Mouse (Mus musculus) myocyte (in vitro differentiated cells): ENCODE measurements around the gene Dscaml1.

Experiments used
- MAX ChIP-seq: IDR thresholded peaks from one replicate; pipeline ENCODE4 v1.6.1; 2011; ENCODE audit warnings: low read depth, mild to moderate bottlenecking, control low read depth
- POLR2A ChIP-seq: IDR thresholded peaks from one replicate; pipeline ENCODE4 v1.6.1; 2011; ENCODE audit warnings: low read depth, mild to moderate bottlenecking, control low read depth, moderate library complexity; ENCODE audit not compliant: insufficient read length
- USF1 ChIP-seq: IDR thresholded peaks from one replicate; pipeline ENCODE4 v1.6.1; 2011; ENCODE audit warnings: low read depth, mild to moderate bottlenecking, control low read depth, moderate library complexity

- TF ChIP-seq POLR2A (no peak), USF1 (no peak), MAX (no peak)
Observed at GRCm38 (mm10) chr9:45499267-45499666, 72.8 kb downstream of the Dscaml1 start.
